Mouse (Mus musculus): ENCODE data around the gene Chek2. TPM values are rescaled to one million over a fixed set of nuclear protein-coding genes. Genes with fewer than 3 reads are reported as not detected.

Chek2 gene
- total and polyA plus RNA-seq, 3 experiments: 22.2 to 24.1 TPM; not detected in 1

GRCm38 (mm10) chr5:110874711-110875110, 34.9 kb downstream of the Chek2 start:
- Histone ChIP-seq H3K4me3 (ENCODE audit: control insufficient read depth in 1 of 2, insufficient read depth in 1 of 2, low read depth in 2 of 2, low read length in 2 of 2) (no peak overlapping the region), H3K9me3 (replicated peaks; ENCODE audit: insufficient read depth, low read length) (no peaks in the 10 kb centered on the region), H3K36me3 (ENCODE audit: control insufficient read depth in 1 of 2, insufficient read depth in 2 of 2, low read length in 2 of 2) (peaks cover 0 to 9% of the 10 kb centered on the region in 2 experiments; a peak in 1 of 4 replicates), H3K79me2 (ENCODE audit: control insufficient read depth, insufficient read depth, low read length, poor library complexity) (peaks cover 2% of the 10 kb centered on the region; the same call in 1 of the 2 replicates), H3K4me1 (ENCODE audit: control insufficient read depth in 1 of 2, insufficient read depth in 2 of 2, low read length in 2 of 2) (no peaks in the 10 kb centered on the region), H3K27ac (ENCODE audit: control insufficient read depth, low read depth, low read length) (no peak overlapping the region), H3K27me3 (ENCODE audit: control insufficient read depth in 1 of 2, insufficient read depth in 2 of 2, low read length in 2 of 2) (no peaks in the 10 kb centered on the region), H3K9ac (ENCODE audit: control insufficient read depth, low read depth, low read length, poor library complexity, severe bottlenecking) (no peak overlapping the region)
- DNase-seq (ENCODE audit: low read depth, low spot score): peak; percentile 13
- TF ChIP-seq ETS1 (IDR thresholded peaks at IDR 0.05; ENCODE audit: low read depth, low read length) (no peak), UBTF (IDR thresholded peaks at IDR 0.05; ENCODE audit: borderline replicate concordance, insufficient read depth, low read depth, low read length) (no peak), SIN3A (IDR thresholded peaks at IDR 0.05; ENCODE audit: low read length) (no peak), MAX (IDR thresholded peaks at IDR 0.05; ENCODE audit: low read length) (no peak), KAT2A (conservative IDR thresholded peaks at IDR 0.05; ENCODE audit: low read depth, low read length) (no peak), USF2 (IDR thresholded peaks at IDR 0.05; ENCODE audit: borderline replicate concordance in 1 of 2, insufficient read depth in 1 of 2, low read depth in 1 of 2, low read length in 2 of 2) (no peak), RAD21 (IDR thresholded peaks at IDR 0.05; ENCODE audit: low read depth, low read length) (no peak), CTCF (IDR thresholded peaks at IDR 0.05 in 2 of 3, conservative IDR thresholded peaks at IDR 0.05 in 1 of 3; ENCODE audit: control insufficient read depth in 1 of 3, insufficient read depth in 1 of 3, low read depth in 2 of 3, low read length in 3 of 3, poor library complexity in 1 of 3, severe bottlenecking in 1 of 3) (no peak), E2F4 (IDR thresholded peaks at IDR 0.05; ENCODE audit: borderline replicate concordance, low read depth, low read length) (no peak), EP300 (IDR thresholded peaks at IDR 0.05; ENCODE audit: low read depth in 1 of 2, low read length in 2 of 2) (no peak), MEF2A (IDR thresholded peaks at IDR 0.05; ENCODE audit: extremely low read depth, insufficient replicate concordance, low read depth, low read length, poor library complexity, severe bottlenecking) (no peak), GABPA (IDR thresholded peaks at IDR 0.05; ENCODE audit: low read depth, low read length) (no peak), SMC3 (IDR thresholded peaks at IDR 0.05; ENCODE audit: low read depth, low read length) (no peak), ELF1 (IDR thresholded peaks at IDR 0.05; ENCODE audit: low read depth, low read length) (no peak)

- H3K36me3 ChIP-seq (ENCODE audit: control insufficient read depth in 1 of 2, insufficient read depth in 2 of 2, low read length in 2 of 2): peaks cover under 1 to 6% of the 10 kb centered on the region in 2 experiments; a peak in 1 of 4 replicates
- H3K4me3 ChIP-seq (ENCODE audit: control insufficient read depth in 1 of 2, insufficient read depth in 1 of 2, low read depth in 2 of 2, low read length in 2 of 2): no peak overlapping the region
- no peak overlapping the region for H3K9ac ChIP-seq (ENCODE audit: control insufficient read depth, low read depth, low read length, poor library complexity, severe bottlenecking)
- peaks cover 3% of the 10 kb centered on the region; the same call in 1 of the 2 replicates for H3K79me2 ChIP-seq (ENCODE audit: control insufficient read depth, insufficient read depth, low read length, poor library complexity)
- H3K4me1 ChIP-seq (ENCODE audit: control insufficient read depth in 1 of 2, insufficient read depth in 2 of 2, low read length in 2 of 2): peaks cover 0 to 1% of the 10 kb centered on the region in 2 experiments; a peak in 1 of 4 replicates
- H3K27me3 ChIP-seq (ENCODE audit: control insufficient read depth in 1 of 2, insufficient read depth in 2 of 2, low read length in 2 of 2): no peaks in the 10 kb centered on the region
- TF ChIP-seq MAFK (IDR thresholded peaks at IDR 0.05; ENCODE audit: borderline replicate concordance, low read depth, low read length) (no peak), POLR2AphosphoS5 (IDR thresholded peaks at IDR 0.05; ENCODE audit: borderline replicate concordance, low read depth, low read length) (no peak), SMC3 (IDR thresholded peaks at IDR 0.05; ENCODE audit: low read depth, low read length) (no peak)
- DNase-seq (ENCODE audit: low read depth, low spot score): no peak
- no peak overlapping the region for H3K27ac ChIP-seq (ENCODE audit: control insufficient read depth, low read depth, low read length)
- no peaks in the 10 kb centered on the region for H3K9me3 ChIP-seq (replicated peaks; ENCODE audit: insufficient read depth, low read length)
Measured at GRCm38 (mm10) chr5:110875286-110875685, 35.5 kb downstream of the Chek2 start.
